Mouse (Mus musculus) heart, embryonic 12.5 days (tissue): Measurements from ENCODE around the gene Ms4a6b. TPM values are rescaled to one million over a fixed set of nuclear protein-coding genes. Genes with fewer than 3 reads are reported as not detected.
"Not testable (repeated sequence)": the region's sequence is repeated elsewhere in the genome, so short reads cannot be mapped to it uniquely, and the experiment has no call there.

Experiments used
- ATAC-seq: fragments of 200-750 bp; cut with Nextera tagmentation; 2 replicates; pipeline ENCODE4 v1.8.0; 2017; ENCODE audit warnings: moderate TSS enrichment, moderate library complexity; ENCODE audit not compliant: insufficient number of reproducible peaks, low FRiP score
- H3K27ac ChIP-seq: fragments of 300-500 bp; sonication (generic); 2 replicates; pipeline ENCODE4 v1.5.1; 2016; ENCODE audit warnings: mild to moderate bottlenecking, moderate library complexity; ENCODE audit not compliant: poor library complexity, severe bottlenecking
- H3K27me3 ChIP-seq: fragments of 300-500 bp; sonication (generic); replicated peaks from 2 replicates; pipeline ENCODE4 v1.6.1; 2016; ENCODE audit warnings: mild to moderate bottlenecking, moderate library complexity
- H3K36me3 ChIP-seq: fragments of 300-500 bp; sonication (generic); 2 replicates; pipeline ENCODE4 v1.6.1; 2016; ENCODE audit warnings: mild to moderate bottlenecking, moderate library complexity
- H3K4me1 ChIP-seq: fragments of 300-500 bp; sonication (generic); replicated peaks from 2 replicates; pipeline ENCODE4 v1.6.1; 2016; ENCODE audit warnings: mild to moderate bottlenecking
- H3K4me2 ChIP-seq: fragments of 300-500 bp; sonication (generic); 2 replicates; pipeline ENCODE4 v1.6.1; 2016; ENCODE audit warnings: mild to moderate bottlenecking, moderate library complexity
- H3K4me3 ChIP-seq: fragments of 300-500 bp; sonication (generic); 2 replicates; pipeline ENCODE4 v1.5.1; 2016; ENCODE audit warnings: mild to moderate bottlenecking
- H3K9ac ChIP-seq: fragments of 300-500 bp; sonication (generic); 2 replicates; pipeline ENCODE4 v1.6.1; 2016; ENCODE audit warnings: mild to moderate bottlenecking, moderate library complexity
- H3K9me3 ChIP-seq: fragments of 300-500 bp; sonication (generic); replicated peaks from 2 replicates; pipeline ENCODE4 v1.6.1; 2016; ENCODE audit warnings: mild to moderate bottlenecking, moderate library complexity
- WGBS: fragments of 180-500 bp; shearing (Covaris S2); methylation state at CpG from one replicate; pipeline ENCODE4 v1.1.7; 2016; 5-methylcytosine and 5-hydroxymethylcytosine counted together
- polyA plus RNA-seq: library from polyadenylated mRNA; unstranded; fragments of >200 nt; fragmentation: Nextera tagmentation; extraction: Ambion mirVana; gene quantifications from 2 replicates; pipeline ENCODE4 v1.2.1, GENCODE M21; 2016

The Ms4a6b gene
- polyA plus RNA-seq, result 1.4 and 1.5 TPM in 2 replicates

DNA sequence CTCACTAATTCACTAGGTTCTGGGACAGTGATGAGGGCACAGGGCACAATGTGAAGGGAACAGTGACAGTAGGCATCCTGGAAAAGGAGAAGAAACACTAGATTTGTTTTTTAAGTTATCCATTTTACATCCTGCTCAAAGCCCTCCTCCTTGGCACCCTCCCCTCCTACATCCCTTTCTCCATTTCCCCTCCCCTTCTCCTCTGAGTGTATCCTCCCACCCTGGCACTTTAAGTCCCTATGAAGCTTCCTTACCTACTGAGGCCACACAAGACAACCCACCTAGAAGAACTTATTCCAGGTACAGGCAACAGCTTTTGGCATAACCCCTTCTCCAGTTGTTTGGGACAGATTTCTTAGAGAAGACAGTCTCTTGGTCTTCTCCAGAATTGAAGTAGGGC, at the start of gene Ms4a6b:
TSS of gene Ms4a6b (plus strand) at position 267 of the 400 bp plus-strand sequence.
- Histone ChIP-seq H3K9ac (no peak within 1 kb of the TSS), H3K27ac (no peak within 1 kb of the TSS), H3K4me3 (no peak within 1 kb of the TSS), H3K36me3 (no peaks in the 10 kb centered on the region), H3K4me1 (no peaks in the 10 kb centered on the region), H3K9me3 (no peaks in the 10 kb centered on the region), H3K27me3 (no peaks in the 10 kb centered on the region), H3K4me2 (no peak within 1 kb of the TSS)
- no peak for ATAC-seq

GRCm38 (mm10) chr19:11468361-11468760, 48.0 kb upstream of the Ms4a6b start:
- H3K9ac ChIP-seq, H3K4me1 ChIP-seq, H3K4me3 ChIP-seq, H3K27ac ChIP-seq, ATAC-seq, H3K9me3 ChIP-seq, H3K36me3 ChIP-seq, H3K27me3 ChIP-seq, H3K4me2 ChIP-seq: not testable (repeated sequence)
- WGBS, result 45% methylated on average over 1 of the region's 1 CpGs

- not testable (repeated sequence) for H3K4me3 ChIP-seq, H3K4me1 ChIP-seq, H3K4me2 ChIP-seq, H3K36me3 ChIP-seq, ATAC-seq, H3K27me3 ChIP-seq, H3K9ac ChIP-seq, H3K27ac ChIP-seq, H3K9me3 ChIP-seq
- WGBS, result 73% methylated on average over 4 of the region's 4 CpGs
Observed at GRCm38 (mm10) chr19:11469215-11469614, 47.1 kb upstream of the Ms4a6b start, which contains the start of gene Ms4a6c. Ms4a6c (plus strand) TSS chr19:11469366.

GRCm38 (mm10) chr19:11479714-11480113, 36.6 kb upstream of the Ms4a6b start:
- Histone ChIP-seq H3K9me3 (no peaks in the 10 kb centered on the region), H3K4me2 (no peak overlapping the region), H3K4me3 (no peak overlapping the region), H3K9ac (no peak overlapping the region), H3K27me3 (no peaks in the 10 kb centered on the region), H3K4me1 (no peaks in the 10 kb centered on the region), H3K36me3 (no peaks in the 10 kb centered on the region), H3K27ac (no peak overlapping the region)
- ATAC-seq, result no peak
- WGBS, result 82% methylated on average over 2 of the region's 2 CpGs

GRCm38 (mm10) chr19:11482684-11483083, 33.6 kb upstream of the Ms4a6b start:
- WGBS, result 80% methylated on average over 2 of the region's 2 CpGs
- no peaks in the 10 kb centered on the region for H3K9me3 ChIP-seq
- ATAC-seq, result no peak

DNA sequence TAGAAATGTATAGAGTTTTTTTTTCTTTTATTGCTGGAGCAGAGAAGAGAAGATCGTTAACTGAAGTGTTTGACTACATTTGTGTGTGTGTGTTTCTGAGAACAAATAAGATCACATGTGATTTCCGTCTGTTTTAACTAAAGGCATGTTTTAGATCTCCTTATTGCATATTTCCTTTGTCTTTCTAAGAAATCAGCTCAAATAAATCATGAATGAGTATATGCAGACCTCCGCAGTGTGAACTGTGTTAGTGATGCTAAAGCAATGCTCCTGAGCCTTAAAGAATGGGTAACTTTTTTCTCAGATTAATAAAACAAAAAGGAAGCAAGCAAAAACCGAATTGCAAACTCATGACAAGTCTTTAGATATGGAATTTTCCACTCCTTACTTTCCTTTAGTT, 32.4 kb upstream of the Ms4a6b start:
- no peak overlapping the region for H3K4me3 ChIP-seq
- no peaks in the 10 kb centered on the region for H3K9me3 ChIP-seq
- no peak overlapping the region for H3K9ac ChIP-seq
- no peak for ATAC-seq
- no peak overlapping the region for H3K4me2 ChIP-seq
- H3K27me3 ChIP-seq, result no peaks in the 10 kb centered on the region
- WGBS, result 68% methylated on average over 4 of the region's 4 CpGs
- H3K27ac ChIP-seq, result no peak overlapping the region
- H3K36me3 ChIP-seq, result no peaks in the 10 kb centered on the region
- H3K4me1 ChIP-seq, result no peaks in the 10 kb centered on the region

More at GRCm38 (mm10) chr19:11482684-11483083, 33.6 kb upstream of the Ms4a6b start:
- Histone ChIP-seq H3K9ac (no peak overlapping the region), H3K4me2 (no peak overlapping the region), H3K36me3 (no peaks in the 10 kb centered on the region), H3K27me3 (no peaks in the 10 kb centered on the region), H3K4me3 (no peak overlapping the region), H3K4me1 (no peaks in the 10 kb centered on the region), H3K27ac (no peak overlapping the region)

DNA sequence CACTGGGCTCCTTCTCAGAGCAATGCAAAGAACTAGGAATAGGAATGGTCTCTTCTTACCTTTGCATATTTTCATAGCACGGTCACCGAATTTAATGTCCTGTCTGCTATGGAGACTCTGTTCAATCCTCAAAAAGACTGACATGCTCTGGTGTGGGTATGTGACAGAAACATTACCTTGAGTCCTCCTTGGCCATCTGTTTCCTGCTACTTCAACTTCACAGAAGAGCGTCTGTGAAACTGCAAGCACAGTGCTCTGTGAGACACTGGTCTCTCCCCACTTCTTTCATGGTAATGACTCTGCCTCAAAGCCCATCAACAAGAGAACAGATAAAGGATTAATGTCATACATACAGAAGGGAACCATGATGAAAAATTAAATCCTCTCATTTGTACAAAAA, 31.9 kb upstream of the Ms4a6b start:
- Histone ChIP-seq H3K4me1 (no peaks in the 10 kb centered on the region), H3K4me3 (no peak overlapping the region), H3K4me2 (no peak overlapping the region), H3K36me3 (no peaks in the 10 kb centered on the region), H3K9ac (no peak overlapping the region), H3K9me3 (no peaks in the 10 kb centered on the region), H3K27me3 (no peaks in the 10 kb centered on the region), H3K27ac (no peak overlapping the region)
- WGBS, result 70% methylated on average over 3 of the region's 3 CpGs
- ATAC-seq, result no peak

- no peak for ATAC-seq
- Histone ChIP-seq H3K9me3 (no peaks in the 10 kb centered on the region), H3K36me3 (no peaks in the 10 kb centered on the region), H3K4me1 (no peaks in the 10 kb centered on the region), H3K4me3 (no peak overlapping the region), H3K9ac (no peak overlapping the region), H3K4me2 (no peak overlapping the region), H3K27me3 (no peaks in the 10 kb centered on the region), H3K27ac (no peak overlapping the region)
- 77% methylated on average over 3 of the region's 3 CpGs for WGBS
Observed at GRCm38 (mm10) chr19:11485266-11485665, 31.0 kb upstream of the Ms4a6b start.

GRCm38 (mm10) chr19:11485746-11486145, 30.6 kb upstream of the Ms4a6b start, which contains the start of gene Gm8369:
Gm8369 (plus strand) TSS chr19:11485938.
- no peaks in the 10 kb centered on the region for H3K27me3 ChIP-seq
- H3K27ac ChIP-seq, result no peak within 1 kb of the TSS
- no peak within 1 kb of the TSS for H3K4me2 ChIP-seq
- H3K9me3 ChIP-seq, result no peaks in the 10 kb centered on the region
- no peaks in the 10 kb centered on the region for H3K36me3 ChIP-seq
- no peak within 1 kb of the TSS for H3K4me3 ChIP-seq
- H3K9ac ChIP-seq, result no peak within 1 kb of the TSS
- ATAC-seq, result no peak
- no peaks in the 10 kb centered on the region for H3K4me1 ChIP-seq
- WGBS, result 61% methylated on average over 2 of the region's 2 CpGs

DNA sequence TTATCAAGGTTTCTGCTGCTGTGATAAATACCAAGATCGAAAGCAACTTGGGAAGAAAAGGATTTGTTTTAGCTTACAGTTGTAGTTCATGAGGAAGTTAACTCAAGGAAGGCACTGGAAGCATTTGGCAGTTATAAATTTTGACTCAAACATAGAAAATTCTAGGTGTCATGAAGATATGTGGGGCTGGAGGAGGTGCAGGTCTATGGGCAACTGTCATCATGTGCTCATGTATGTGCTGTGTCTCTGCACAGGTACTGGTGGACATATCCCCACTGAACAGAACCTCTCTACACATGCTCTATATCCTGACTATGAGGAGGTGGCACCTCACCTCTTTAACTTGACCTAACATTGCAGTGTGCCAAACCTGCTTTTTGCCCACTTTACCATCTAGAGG, 29.7 kb upstream of the Ms4a6b start:
- no peak overlapping the region for H3K4me2 ChIP-seq
- H3K36me3 ChIP-seq, result no peaks in the 10 kb centered on the region
- no peaks in the 10 kb centered on the region for H3K27me3 ChIP-seq
- no peak overlapping the region for H3K9ac ChIP-seq
- no peaks in the 10 kb centered on the region for H3K9me3 ChIP-seq
- H3K27ac ChIP-seq, result no peak overlapping the region
- H3K4me3 ChIP-seq, result no peak overlapping the region
- WGBS, result 78% methylated on average over 1 of the region's 1 CpGs
- no peak for ATAC-seq
- no peaks in the 10 kb centered on the region for H3K4me1 ChIP-seq

GRCm38 (mm10) chr19:11491406-11492189, 24.7 kb upstream of the Ms4a6b start:
- Histone ChIP-seq H3K4me1 (no peaks in the 10 kb centered on the region), H3K36me3 (no peaks in the 10 kb centered on the region), H3K9me3 (no peaks in the 10 kb centered on the region), H3K27ac (no peak overlapping the region), H3K27me3 (no peaks in the 10 kb centered on the region), H3K4me3 (no peak overlapping the region), H3K9ac (no peak overlapping the region), H3K4me2 (no peak overlapping the region)
- 63% methylated on average over 4 of the region's 4 CpGs for WGBS
- no peak for ATAC-seq

DNA sequence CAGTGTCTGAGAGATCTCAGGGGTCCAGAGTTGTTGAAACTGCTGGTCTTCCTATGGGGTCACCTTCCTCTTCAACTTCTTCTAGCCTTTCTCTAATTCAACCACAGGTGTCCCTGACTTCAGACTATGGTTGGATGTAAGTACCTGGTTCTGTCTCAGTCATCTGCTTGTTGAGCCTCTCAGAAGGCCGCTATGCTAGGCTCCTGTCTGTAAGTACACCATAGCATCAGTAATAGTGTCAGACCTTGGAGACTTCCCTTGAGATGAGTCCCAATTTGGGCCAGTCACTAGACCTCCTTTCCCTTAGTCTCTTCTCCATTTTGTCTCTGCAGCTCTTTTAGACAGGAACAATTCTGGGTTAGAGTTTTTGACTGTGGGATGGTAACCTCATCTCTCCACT, 23.6 kb upstream of the Ms4a6b start:
- Histone ChIP-seq H3K4me1 (no peaks in the 10 kb centered on the region), H3K27ac (no peak overlapping the region), H3K27me3 (no peaks in the 10 kb centered on the region), H3K4me3 (no peak overlapping the region), H3K9me3 (no peaks in the 10 kb centered on the region), H3K36me3 (no peaks in the 10 kb centered on the region), H3K4me2 (no peak overlapping the region), H3K9ac (no peak overlapping the region)
- 75% methylated on average over 1 of the region's 1 CpGs for WGBS
- no peak for ATAC-seq
